Mouse (Mus musculus) neural tube, embryonic 11.5 days (tissue): ENCODE measurements at regions not wholly inside any gene's neighbourhood (a gene's known extent, or its start where the extent isn't known, plus 50 kb on each side); places are given as distances from the start of the nearest gene placed in this dataset.

Experiments
- ATAC-seq: fragments of 200-750 bp; cut with Nextera tagmentation; 2 replicates; pipeline ENCODE4 v1.8.0; 2017; ENCODE audit warnings: moderate number of reproducible peaks, mild to moderate bottlenecking, moderate TSS enrichment, moderate library complexity; ENCODE audit not compliant: insufficient read depth, low FRiP score, low TSS enrichment
- DNase-seq: peaks from one replicate; pipeline ENCODE4 v3.0.0-alpha.2; 2015; ENCODE audit warnings: low spot score
- H3K27ac ChIP-seq: fragments of 300-500 bp; sonication (generic); 2 replicates; pipeline ENCODE4 v1.5.1; 2014; ENCODE audit warnings: low read depth, mild to moderate bottlenecking, low read length
- H3K27me3 ChIP-seq: fragments of 300-500 bp; sonication (generic); 2 replicates; pipeline ENCODE4 v1.6.1; 2014; ENCODE audit warnings: mild to moderate bottlenecking, low read length, mixed read lengths; ENCODE audit not compliant: control insufficient read depth, insufficient read depth
- H3K36me3 ChIP-seq: fragments of 300-500 bp; sonication (generic); 2 replicates; pipeline ENCODE4 v1.6.1; 2014; ENCODE audit warnings: mild to moderate bottlenecking, low read length, moderate library complexity, mixed read lengths; ENCODE audit not compliant: control insufficient read depth, insufficient read depth
- H3K4me1 ChIP-seq: fragments of 300-500 bp; sonication (generic); 2 replicates; pipeline ENCODE4 v1.6.1; 2014; ENCODE audit warnings: low read length, mixed read lengths; ENCODE audit not compliant: control insufficient read depth, insufficient read depth
- H3K4me2 ChIP-seq: fragments of 300-500 bp; sonication (generic); 2 replicates; pipeline ENCODE4 v1.6.1; 2014; ENCODE audit warnings: low read depth, mild to moderate bottlenecking, moderate library complexity
- H3K4me3 ChIP-seq: fragments of 300-500 bp; sonication (generic); 2 replicates; pipeline ENCODE4 v1.5.1; 2014; ENCODE audit warnings: low read depth, low read length
- H3K9ac ChIP-seq: fragments of 300-500 bp; sonication (generic); 2 replicates; pipeline ENCODE4 v1.6.1; 2014; ENCODE audit warnings: mild to moderate bottlenecking, low read length
- H3K9me3 ChIP-seq: fragments of 300-500 bp; sonication (generic); 2 replicates; pipeline ENCODE4 v1.6.1; 2016; ENCODE audit warnings: low read length; ENCODE audit not compliant: control insufficient read depth
- WGBS: fragments of 180-500 bp; shearing (Covaris S2); extraction: QIAGEN DNeasy Blood & Tissue Kit; methylation state at CpG from one replicate; pipeline ENCODE4 v1.1.7; 2014; 5-methylcytosine and 5-hydroxymethylcytosine counted together

DNA sequence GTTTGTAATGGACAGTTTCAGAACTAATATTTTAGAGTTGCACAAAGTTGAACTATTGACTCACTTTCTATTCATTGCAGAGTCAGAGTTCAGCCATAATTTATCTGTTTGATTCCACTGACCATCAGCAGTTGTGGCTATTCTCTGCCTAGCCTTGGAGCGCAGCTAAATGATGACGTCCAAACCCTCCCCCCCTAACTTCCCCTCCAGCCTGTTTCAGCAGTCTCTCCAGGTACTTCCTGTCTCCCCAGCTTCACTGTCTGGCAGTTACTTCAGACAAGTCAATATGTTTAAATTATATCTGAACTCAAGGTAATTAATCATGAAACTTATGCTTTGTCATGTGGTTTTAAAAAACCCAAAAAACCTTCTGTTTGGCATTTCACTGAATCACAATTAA is 362.1 kb upstream of the Meis1 start:
- ATAC-seq (no peak), DNase-seq (peak; percentile 18)
- 44% methylated on average over 2 of the region's 2 CpGs for WGBS
- Histone ChIP-seq H3K4me1 (no peaks in the 10 kb centered on the region), H3K4me3 (no peak overlapping the region), H3K36me3 (no peaks in the 10 kb centered on the region), H3K9ac (no peak overlapping the region), H3K27me3 (no peaks in the 10 kb centered on the region), H3K9me3 (no peaks in the 10 kb centered on the region), H3K27ac (no peak overlapping the region), H3K4me2 (no peak overlapping the region)

DNA sequence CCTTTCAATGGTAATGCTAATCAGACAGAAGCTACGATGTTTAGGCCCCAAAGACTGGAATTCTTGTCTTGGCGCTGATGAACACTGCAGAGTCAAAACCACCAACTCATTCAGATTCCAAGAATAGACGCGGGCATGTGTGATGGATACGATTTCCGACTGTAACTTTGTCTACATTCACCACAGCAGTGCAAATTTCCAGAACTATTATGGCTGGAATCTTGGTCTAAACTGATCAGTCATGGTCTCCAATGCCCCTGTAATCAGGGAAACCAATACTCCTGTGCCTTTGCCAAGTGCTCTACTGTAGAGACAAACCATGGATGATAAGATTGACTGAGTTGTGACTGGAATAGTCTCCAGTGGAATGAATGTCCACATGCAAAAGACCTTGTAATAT is 370.4 kb upstream of the Meis1 start:
- H3K9me3 ChIP-seq: no peaks in the 10 kb centered on the region
- DNase-seq (no peak), ATAC-seq (no peak)
- WGBS: 93% methylated on average over 6 of the region's 6 CpGs
- no peaks in the 10 kb centered on the region for H3K4me1 ChIP-seq
- H3K4me3 ChIP-seq: no peak overlapping the region
- no peak overlapping the region for H3K27ac ChIP-seq
- H3K27me3 ChIP-seq: no peaks in the 10 kb centered on the region
- no peak overlapping the region for H3K9ac ChIP-seq
- no peaks in the 10 kb centered on the region for H3K36me3 ChIP-seq
- H3K4me2 ChIP-seq: no peak overlapping the region

DNA sequence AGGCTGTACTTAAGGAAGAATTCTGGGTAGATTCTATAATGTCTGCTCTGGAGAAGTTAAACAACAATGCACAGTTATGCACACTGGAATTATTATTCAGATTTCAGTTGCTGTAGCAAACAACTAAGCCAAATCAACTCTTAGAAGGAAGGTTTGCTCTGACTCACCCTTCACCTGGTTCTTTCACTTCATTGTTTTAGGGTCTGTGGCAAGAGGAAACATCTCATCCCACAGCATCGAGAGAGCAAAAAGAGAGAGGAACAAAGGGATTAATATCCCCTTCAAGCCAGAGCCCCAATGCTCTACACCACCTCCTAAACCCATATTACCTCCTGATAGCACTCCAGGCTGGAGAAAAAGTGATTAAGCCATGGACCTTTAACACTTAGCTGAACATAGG is 373.4 kb upstream of the Meis1 start:
- no peak overlapping the region for H3K27ac ChIP-seq
- ATAC-seq (no peak), DNase-seq (no peak)
- H3K9me3 ChIP-seq: no peaks in the 10 kb centered on the region
- no peaks in the 10 kb centered on the region for H3K36me3 ChIP-seq
- no peak overlapping the region for H3K9ac ChIP-seq
- WGBS: 79% methylated on average over 1 of the region's 1 CpGs
- no peak overlapping the region for H3K4me3 ChIP-seq
- H3K4me1 ChIP-seq: no peaks in the 10 kb centered on the region
- H3K27me3 ChIP-seq: no peaks in the 10 kb centered on the region
- no peak overlapping the region for H3K4me2 ChIP-seq

DNA sequence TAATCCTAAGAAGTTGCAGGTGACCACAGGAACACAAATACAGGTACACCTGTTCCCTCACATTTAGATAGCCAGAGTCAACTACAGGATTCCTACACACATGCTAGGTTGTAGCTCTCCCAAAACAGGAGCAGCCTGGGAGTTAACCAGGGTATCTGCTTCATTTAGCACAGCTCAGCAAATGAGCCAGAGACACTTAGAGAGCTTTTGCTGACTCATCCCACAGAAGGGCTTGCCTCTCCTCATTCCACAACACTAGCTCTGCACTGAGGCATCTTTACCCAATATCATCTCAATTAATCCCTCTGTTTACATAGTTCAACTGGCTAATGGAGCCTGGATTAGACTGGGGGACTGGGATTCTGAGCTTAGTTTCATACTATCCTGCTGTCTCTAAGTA is 375.6 kb upstream of the Meis1 start:
- Histone ChIP-seq H3K4me3 (no peak overlapping the region), H3K9ac (no peak overlapping the region), H3K4me2 (no peak overlapping the region), H3K27ac (no peak overlapping the region), H3K36me3 (no peaks in the 10 kb centered on the region), H3K27me3 (no peaks in the 10 kb centered on the region), H3K4me1 (no peaks in the 10 kb centered on the region), H3K9me3 (no peaks in the 10 kb centered on the region)
- DNase-seq (no peak), ATAC-seq (no peak)

DNA sequence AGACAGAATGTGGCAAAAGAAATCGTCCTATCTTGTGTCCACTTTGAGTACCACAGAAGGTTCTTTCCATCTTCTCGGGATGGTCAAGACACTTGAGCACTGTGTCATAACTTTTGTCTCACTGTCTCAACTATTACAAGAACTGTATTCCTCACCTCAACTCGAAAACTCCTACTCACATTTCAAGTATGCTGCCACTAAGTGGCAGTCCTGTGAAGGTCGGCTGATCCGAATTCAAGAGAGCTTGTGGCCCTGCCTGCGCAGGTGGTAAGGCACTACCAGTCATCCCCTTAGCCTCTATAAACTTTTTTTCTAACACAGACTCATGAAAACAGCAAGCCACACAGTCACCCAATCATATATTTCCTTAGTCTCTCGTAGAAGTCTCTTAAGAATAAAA is 381.6 kb upstream of the Meis1 start:
- ATAC-seq (no peak), DNase-seq (no peak)
- WGBS: 85% methylated on average over 7 of the region's 7 CpGs
- Histone ChIP-seq H3K27me3 (no peaks in the 10 kb centered on the region), H3K4me3 (no peak overlapping the region), H3K9me3 (no peaks in the 10 kb centered on the region), H3K36me3 (no peaks in the 10 kb centered on the region), H3K4me1 (no peaks in the 10 kb centered on the region), H3K9ac (no peak overlapping the region), H3K27ac (no peak overlapping the region), H3K4me2 (no peak overlapping the region)

DNA sequence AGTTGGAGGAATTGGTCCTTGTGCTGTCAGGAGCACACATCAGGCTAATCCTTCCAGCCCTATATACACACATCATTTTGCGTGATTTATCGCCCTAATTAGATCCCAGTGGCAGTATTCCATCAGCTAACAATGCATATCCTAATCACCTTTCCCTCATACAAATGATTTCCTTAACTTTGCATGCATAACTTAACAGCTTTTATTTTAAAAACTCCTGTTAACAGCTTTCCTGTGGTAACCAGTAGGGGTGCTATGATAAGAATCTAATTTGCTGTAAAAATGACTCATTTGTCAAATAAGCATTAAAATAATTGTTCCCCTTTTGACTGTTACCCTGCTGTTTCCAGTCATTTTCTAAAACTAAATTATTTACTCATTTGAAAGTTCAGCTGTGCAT is 401.4 kb upstream of the Meis1 start:
- H3K4me2 ChIP-seq: no peak overlapping the region
- ATAC-seq (no peak), DNase-seq (no peak)
- no peaks in the 10 kb centered on the region for H3K9me3 ChIP-seq
- 0 out of 2 replicates have a peak, but pooled peaks cover 6% of the 10 kb centered on the region for H3K4me1 ChIP-seq
- no peak overlapping the region for H3K27ac ChIP-seq
- 93% methylated on average over 2 of the region's 2 CpGs for WGBS
- H3K9ac ChIP-seq: no peak overlapping the region
- H3K4me3 ChIP-seq: no peak overlapping the region
- no peaks in the 10 kb centered on the region for H3K36me3 ChIP-seq
- no peaks in the 10 kb centered on the region for H3K27me3 ChIP-seq

DNA sequence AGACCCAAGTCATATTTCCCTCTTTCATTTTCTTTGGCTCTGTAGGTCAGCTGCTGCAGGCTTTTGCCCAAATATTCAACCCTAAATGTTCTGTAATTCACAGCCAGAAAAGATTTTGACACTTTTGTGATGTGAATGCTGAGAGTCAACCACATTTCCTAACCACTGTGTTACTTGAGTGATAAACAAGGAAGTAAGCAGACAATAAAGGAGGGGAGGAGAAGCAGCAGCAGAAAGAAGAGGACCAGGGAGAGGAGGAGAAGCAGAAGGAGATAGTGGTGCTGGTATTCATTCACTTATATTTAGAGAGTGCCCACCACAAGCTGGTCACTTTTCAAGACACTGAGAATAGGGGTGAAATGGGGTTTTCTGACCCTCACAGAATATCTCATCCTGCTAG is 404.5 kb upstream of the Meis1 start:
- Histone ChIP-seq H3K27ac (0 out of 2 replicates have a peak overlapping the region, but pooled peaks have one; percentile 6), H3K4me2 (no peak overlapping the region; the same call in 1 of the 2 replicates), H3K4me3 (no peak overlapping the region), H3K9ac (no peak overlapping the region), H3K27me3 (no peaks in the 10 kb centered on the region), H3K36me3 (no peaks in the 10 kb centered on the region), H3K4me1 (0 out of 2 replicates have a peak, but pooled peaks cover 6% of the 10 kb centered on the region), H3K9me3 (no peaks in the 10 kb centered on the region)
- DNase-seq: no peak
- ATAC-seq: no peak

DNA sequence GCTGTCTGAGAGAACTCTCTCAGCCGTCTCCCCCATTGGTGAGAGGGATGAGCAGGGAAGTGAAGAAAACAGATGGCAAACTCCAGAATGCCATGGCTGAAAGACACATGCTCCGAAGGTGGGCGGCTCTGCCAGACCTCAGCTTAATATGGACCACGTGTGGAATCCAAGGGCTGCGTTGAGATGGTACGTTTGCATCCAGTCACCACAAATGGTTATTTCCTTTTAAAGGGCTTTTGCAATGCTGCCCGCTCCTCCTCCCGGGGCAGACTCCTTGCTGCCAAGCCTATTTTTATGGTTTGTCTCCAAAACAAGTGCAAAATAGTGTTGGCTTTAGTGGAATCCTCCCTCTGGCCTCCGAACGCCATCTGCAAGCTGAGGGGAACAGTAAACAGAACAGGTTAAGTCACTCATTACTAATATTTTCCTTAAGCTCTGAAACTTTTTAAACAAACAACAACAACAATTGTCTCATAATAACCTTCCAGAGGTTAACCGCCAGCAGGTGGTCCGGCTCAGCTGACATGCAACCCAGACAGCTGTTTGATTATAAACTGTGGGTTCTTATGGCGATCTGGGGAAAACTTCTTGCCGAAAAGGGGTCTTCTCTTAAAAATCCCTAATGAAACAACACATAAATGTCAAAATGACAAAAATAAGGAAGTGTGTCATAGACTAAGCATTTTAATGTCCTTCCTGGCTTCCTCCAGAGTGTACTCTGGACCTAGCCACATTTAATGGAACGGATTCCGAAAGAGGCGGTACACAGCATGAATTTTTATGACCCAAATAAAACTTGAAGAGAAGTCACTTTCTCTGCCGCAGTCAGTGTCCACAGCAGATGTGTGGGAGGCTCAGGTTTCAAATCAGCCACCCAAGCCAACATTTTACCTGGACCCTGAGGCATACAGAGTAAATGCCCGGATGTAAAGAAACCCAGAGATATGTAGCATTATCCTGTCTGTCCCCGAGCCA is 405.3 kb upstream of the Meis1 start:
- no peak overlapping the region for H3K9ac ChIP-seq

DNA sequence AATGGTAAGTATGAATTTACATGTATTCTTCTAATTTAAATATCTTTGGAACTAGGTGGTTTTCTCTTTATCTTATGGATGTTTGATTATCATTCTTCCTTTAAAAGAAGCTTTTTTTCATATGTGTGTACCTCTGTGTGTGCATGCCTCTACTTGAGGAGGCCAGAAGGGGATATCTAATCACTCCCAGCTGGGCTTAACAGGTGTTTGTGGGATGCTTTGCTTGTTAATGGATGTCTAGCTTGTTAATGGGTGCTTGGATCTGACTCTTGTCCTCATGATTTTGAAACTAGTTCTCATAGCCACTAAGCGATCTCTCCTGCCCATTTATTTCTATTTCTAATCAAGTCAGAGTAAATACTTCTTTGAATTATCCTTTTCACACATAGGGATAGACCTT is 408.8 kb upstream of the Meis1 start:
- H3K27me3 ChIP-seq: no peaks in the 10 kb centered on the region
- no peak for ATAC-seq
- 0 out of 2 replicates have a peak, but pooled peaks cover 6% of the 10 kb centered on the region for H3K4me1 ChIP-seq
- no peak for DNase-seq
- no peak overlapping the region for H3K4me3 ChIP-seq
- no peaks in the 10 kb centered on the region for H3K36me3 ChIP-seq
- H3K4me2 ChIP-seq: no peak overlapping the region
- WGBS: 90% methylated on average over 1 of the region's 1 CpGs
- H3K9me3 ChIP-seq: no peaks in the 10 kb centered on the region
- H3K9ac ChIP-seq: no peak overlapping the region
- H3K27ac ChIP-seq: no peak overlapping the region

More for the DNA sequence above, 405.3 kb upstream of the Meis1 start:
- Histone ChIP-seq H3K4me3 (no peak overlapping the region), H3K27ac (no peak overlapping the region), H3K9me3 (no peaks in the 10 kb centered on the region), H3K4me2 (peak overlapping the region; percentile 6; the same call in 1 of the 2 replicates), H3K27me3 (no peaks in the 10 kb centered on the region), H3K4me1 (0 out of 2 replicates have a peak, but pooled peaks cover 6% of the 10 kb centered on the region), H3K36me3 (no peaks in the 10 kb centered on the region)
- no peak for ATAC-seq
- 31% methylated on average over 20 of the region's 20 CpGs for WGBS
- no peak for DNase-seq
